Mouse (Mus musculus): ENCODE measurements around the gene Tcp11l2. TPM values are rescaled to one million over a fixed set of nuclear protein-coding genes. Genes with fewer than 3 reads are reported as not detected.

Gene Tcp11l2
- total RNA-seq, 1 experiment = 2.8 TPM

GRCm38 (mm10) chr10:84632005-84632404, 55.6 kb downstream of the Tcp11l2 start:
- in situ Hi-C loops (cut with MboI; ENCODE audit: low sequenced_read_pairs in 2 of 2, unreplicated experiment in 2 of 2) = no loop called here

DNA sequence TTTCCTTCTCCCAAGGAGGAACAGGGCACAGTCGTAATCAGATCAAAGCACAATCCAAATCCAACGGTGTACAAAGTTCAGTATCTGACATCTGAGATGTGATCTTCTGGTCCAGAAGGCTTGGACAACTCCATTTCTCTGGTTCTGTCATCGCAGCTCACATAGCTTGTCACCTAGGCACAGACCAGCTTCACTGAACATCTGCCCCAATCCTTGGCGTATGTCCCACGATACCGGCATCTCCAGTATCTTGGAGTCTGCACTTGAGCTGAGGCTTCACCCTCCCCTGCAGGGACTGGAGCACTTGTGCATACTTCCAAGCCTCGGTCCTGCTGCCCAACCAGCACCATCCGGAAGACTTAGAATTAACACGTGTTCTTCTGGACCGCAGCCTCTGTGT, 60.2 kb downstream of the Tcp11l2 start:
- Histone ChIP-seq H3K27ac (ENCODE audit: insufficient read depth, low read depth, low read length, poor library complexity, severe bottlenecking) (no peak overlapping the region), H3K4me1 (ENCODE audit: control insufficient read depth in 2 of 2, insufficient read depth in 2 of 2, low read length in 2 of 2, poor library complexity in 1 of 2) (peaks cover 3 to 4% of the 10 kb centered on the region in 2 experiments; a peak in 2 of 4 replicates), H3K36me3 (ENCODE audit: control insufficient read depth, insufficient read depth, low read length, poor library complexity, severe bottlenecking) (peaks cover 33% of the 10 kb centered on the region), H3K9ac (ENCODE audit: insufficient read depth, low read depth, low read length, poor library complexity, severe bottlenecking) (no peak overlapping the region), H3K4me3 (ENCODE audit: insufficient read depth in 1 of 2, low read depth in 1 of 2, low read length in 2 of 2, poor library complexity in 1 of 2, severe bottlenecking in 1 of 2) (no peak overlapping the region), H3K9me3 (ENCODE audit: control insufficient read depth, insufficient read depth, low read depth, low read length) (no peaks in the 10 kb centered on the region)
- TF ChIP-seq ZNF384 (IDR thresholded peaks at IDR 0.05; ENCODE audit: low read depth, low read length) (no peak), MAFK (IDR thresholded peaks at IDR 0.05; ENCODE audit: insufficient read depth, low read depth, low read length) (no peak), HCFC1 (IDR thresholded peaks at IDR 0.05; ENCODE audit: borderline replicate concordance, insufficient read depth, low read length) (no peak), ZC3H11A (IDR thresholded peaks at IDR 0.05; ENCODE audit: borderline replicate concordance, low read depth, low read length) (no peak), CHD2 (IDR thresholded peaks at IDR 0.05; ENCODE audit: low read depth, low read length) (no peak)
- no peak for DNase-seq (ENCODE audit: low read depth, low spot score)
- in situ Hi-C loops (cut with MboI; ENCODE audit: low sequenced_read_pairs in 2 of 2, unreplicated experiment in 2 of 2) = no loop called here

More at GRCm38 (mm10) chr10:84632005-84632404, 55.6 kb downstream of the Tcp11l2 start:
- DNase-seq (ENCODE audit: low read depth, low spot score) = no peak
- TF ChIP-seq HCFC1 (IDR thresholded peaks at IDR 0.05; ENCODE audit: borderline replicate concordance, insufficient read depth, low read length) (no peak), ZNF384 (IDR thresholded peaks at IDR 0.05; ENCODE audit: low read depth, low read length) (no peak), ZC3H11A (IDR thresholded peaks at IDR 0.05; ENCODE audit: borderline replicate concordance, low read depth, low read length) (no peak), MAFK (IDR thresholded peaks at IDR 0.05; ENCODE audit: insufficient read depth, low read depth, low read length) (no peak), CHD2 (IDR thresholded peaks at IDR 0.05; ENCODE audit: low read depth, low read length) (no peak)
- no peaks in the 10 kb centered on the region for H3K9me3 ChIP-seq (ENCODE audit: control insufficient read depth, insufficient read depth, low read depth, low read length)
- no peak overlapping the region for H3K27ac ChIP-seq (ENCODE audit: insufficient read depth, low read depth, low read length, poor library complexity, severe bottlenecking)
- no peak overlapping the region for H3K9ac ChIP-seq (ENCODE audit: insufficient read depth, low read depth, low read length, poor library complexity, severe bottlenecking)
- peaks cover 19% of the 10 kb centered on the region for H3K36me3 ChIP-seq (ENCODE audit: control insufficient read depth, insufficient read depth, low read length, poor library complexity, severe bottlenecking)
- no peaks in the 10 kb centered on the region for H3K4me1 ChIP-seq (ENCODE audit: control insufficient read depth in 2 of 2, insufficient read depth in 2 of 2, low read length in 2 of 2, poor library complexity in 1 of 2)
- no peak overlapping the region for H3K4me3 ChIP-seq (ENCODE audit: insufficient read depth in 1 of 2, low read depth in 1 of 2, low read length in 2 of 2, poor library complexity in 1 of 2, severe bottlenecking in 1 of 2)

DNA sequence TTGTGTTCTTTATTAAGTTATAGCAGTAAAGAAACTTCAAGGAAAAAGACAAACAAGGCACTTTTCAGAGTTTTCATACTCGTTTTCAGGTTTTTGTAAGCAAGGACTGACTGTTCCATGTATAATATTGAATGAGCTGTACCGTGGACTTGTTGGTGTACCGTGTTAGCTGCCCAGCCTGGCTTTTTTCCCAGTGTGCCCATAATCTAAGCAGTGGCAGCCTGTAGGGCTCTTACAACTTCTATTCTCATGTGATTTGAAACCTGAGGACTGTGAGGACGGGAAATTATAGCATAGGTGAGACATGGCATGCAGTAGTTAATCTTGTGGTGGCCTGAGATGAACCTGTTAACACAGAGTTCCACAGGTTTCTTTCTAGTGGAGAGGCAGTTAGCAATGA, 62.0 kb downstream of the Tcp11l2 start:
- H3K36me3 ChIP-seq (ENCODE audit: control insufficient read depth, insufficient read depth, low read length, poor library complexity, severe bottlenecking) = peaks cover 26% of the 10 kb centered on the region
- no peak overlapping the region for H3K27ac ChIP-seq (ENCODE audit: insufficient read depth, low read depth, low read length, poor library complexity, severe bottlenecking)
- no peak for DNase-seq (ENCODE audit: low read depth, low spot score)
- no peak overlapping the region for H3K9ac ChIP-seq (ENCODE audit: insufficient read depth, low read depth, low read length, poor library complexity, severe bottlenecking)
- H3K4me3 ChIP-seq (ENCODE audit: insufficient read depth in 1 of 2, low read depth in 1 of 2, low read length in 2 of 2, poor library complexity in 1 of 2, severe bottlenecking in 1 of 2) = no peak overlapping the region
- H3K9me3 ChIP-seq (ENCODE audit: control insufficient read depth, insufficient read depth, low read depth, low read length) = no peaks in the 10 kb centered on the region
- TF ChIP-seq ZNF384 (IDR thresholded peaks at IDR 0.05; ENCODE audit: low read depth, low read length) (no peak), HCFC1 (IDR thresholded peaks at IDR 0.05; ENCODE audit: borderline replicate concordance, insufficient read depth, low read length) (no peak), CHD2 (IDR thresholded peaks at IDR 0.05; ENCODE audit: low read depth, low read length) (no peak)
- peaks cover 3 to 4% of the 10 kb centered on the region in 2 experiments; a peak in 2 of 4 replicates for H3K4me1 ChIP-seq (ENCODE audit: control insufficient read depth in 2 of 2, insufficient read depth in 2 of 2, low read length in 2 of 2, poor library complexity in 1 of 2)
- in situ Hi-C loops (cut with MboI; ENCODE audit: low sequenced_read_pairs in 2 of 2, unreplicated experiment in 2 of 2) = no loop called here

DNA sequence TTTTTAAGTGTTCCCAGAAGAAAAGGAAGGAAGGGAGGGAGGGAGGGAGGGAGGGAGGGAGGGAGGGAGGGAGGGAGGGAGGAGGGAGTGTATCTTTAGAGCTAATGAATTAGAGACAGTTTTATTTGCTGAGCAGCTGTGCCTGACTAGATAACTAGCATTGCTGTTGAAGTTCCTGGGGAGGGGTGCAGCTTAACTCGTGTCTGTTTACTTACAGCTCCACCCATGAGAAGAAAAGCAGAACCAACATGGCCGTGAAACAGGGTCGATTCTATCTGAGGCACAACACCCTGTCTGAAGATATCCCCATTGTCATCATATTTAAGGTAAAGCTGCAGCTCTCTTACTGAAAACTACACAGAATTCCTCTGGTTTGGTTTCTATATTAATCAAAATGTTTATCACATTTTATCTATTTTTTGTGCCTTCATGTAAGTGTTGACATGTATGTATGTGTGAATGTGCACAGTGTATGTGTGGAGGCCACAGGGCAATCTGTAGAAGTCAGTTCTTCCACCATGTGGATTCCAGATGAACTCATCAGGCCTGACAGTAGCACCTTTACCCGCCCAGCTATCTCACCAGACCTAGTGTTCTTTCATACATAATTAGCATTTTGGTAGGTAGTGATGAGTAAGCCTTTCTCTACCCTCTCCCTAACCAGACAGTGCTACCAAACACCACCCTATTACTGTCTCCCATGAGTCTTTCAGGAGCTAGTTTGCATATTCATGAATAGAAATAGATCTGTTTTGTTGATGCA, 63.3 kb downstream of the Tcp11l2 start:
- Histone ChIP-seq H3K4me3 (ENCODE audit: insufficient read depth in 1 of 2, low read depth in 1 of 2, low read length in 2 of 2, poor library complexity in 1 of 2, severe bottlenecking in 1 of 2) (no peak overlapping the region), H3K27ac (ENCODE audit: insufficient read depth, low read depth, low read length, poor library complexity, severe bottlenecking) (no peak overlapping the region; the same call in 1 of the 2 replicates), H3K4me1 (ENCODE audit: control insufficient read depth in 2 of 2, insufficient read depth in 2 of 2, low read length in 2 of 2, poor library complexity in 1 of 2) (peaks cover 3 to 4% of the 10 kb centered on the region in 2 experiments; a peak in 2 of 4 replicates), H3K9ac (ENCODE audit: insufficient read depth, low read depth, low read length, poor library complexity, severe bottlenecking) (no peak overlapping the region), H3K36me3 (ENCODE audit: control insufficient read depth, insufficient read depth, low read length, poor library complexity, severe bottlenecking) (peaks cover 29% of the 10 kb centered on the region), H3K9me3 (ENCODE audit: control insufficient read depth, insufficient read depth, low read depth, low read length) (no peaks in the 10 kb centered on the region)
- in situ Hi-C loops (cut with MboI; ENCODE audit: low sequenced_read_pairs in 2 of 2, unreplicated experiment in 2 of 2) = no loop called here
- no peak for DNase-seq (ENCODE audit: low read depth, low spot score)
- no peak for TF ChIP-seq ZNF384 (IDR thresholded peaks at IDR 0.05; ENCODE audit: low read depth, low read length)
- TF ChIP-seq CHD2 (IDR thresholded peaks at IDR 0.05; ENCODE audit: low read depth, low read length) = no peak
- TF ChIP-seq ZC3H11A (IDR thresholded peaks at IDR 0.05; ENCODE audit: borderline replicate concordance, low read depth, low read length) = no peak
- no peak for TF ChIP-seq HCFC1 (IDR thresholded peaks at IDR 0.05; ENCODE audit: borderline replicate concordance, insufficient read depth, low read length)
- TF ChIP-seq MAFK (IDR thresholded peaks at IDR 0.05; ENCODE audit: insufficient read depth, low read depth, low read length) = no peak

Data from ES-E14 (cell line).